ENCODE assay signal across 11 mouse cellular contexts in genomic region chr2:36269458-36269857, GRCm38 (mm10).
"Had no signal": no experiment of that assay in that cellular context is flagged by ENCODE, and none has a peak within 500 bp of the region (broad histone marks: within the 10 kb centered on the region; RNA-seq: fewer than 3 reads in every experiment).

No protein-coding gene starts in this region.

- H3K36me3 ChIP-seq: kidney, embryonic 15.5 days; limb, embryonic 15.5 days; liver, embryonic 12.5 days; lung, embryonic 15.5 days; neural tube, embryonic 13.5 days; stomach, embryonic 15.5 days had no signal

- H3K27ac ChIP-seq: kidney, embryonic 15.5 days; limb, embryonic 15.5 days; liver, embryonic 12.5 days; lung, embryonic 15.5 days; neural tube, embryonic 13.5 days; stomach, embryonic 15.5 days had no signal

- H3K9me3 ChIP-seq: kidney, embryonic 15.5 days; limb, embryonic 15.5 days; liver, embryonic 12.5 days; lung, embryonic 15.5 days; neural tube, embryonic 13.5 days; stomach, embryonic 15.5 days had no signal

- H3K4me1 ChIP-seq: kidney, embryonic 15.5 days; limb, embryonic 15.5 days; liver, embryonic 12.5 days; neural tube, embryonic 13.5 days; stomach, embryonic 15.5 days had no signal

- DNase-seq: kidney, adult 2 months; kidney, postnatal 14 days; retina, postnatal 1 day; right cerebral cortex, postnatal 4 days had no signal

- ATAC-seq: intestine, embryonic 16.5 days; liver, embryonic 12.5 days had no signal

- H3K27me3 ChIP-seq: limb, embryonic 15.5 days; liver, embryonic 12.5 days; lung, embryonic 15.5 days; neural tube, embryonic 13.5 days; stomach, embryonic 15.5 days had no signal

- H3K9ac ChIP-seq: kidney, embryonic 15.5 days; limb, embryonic 15.5 days; liver, embryonic 12.5 days; lung, embryonic 15.5 days; neural tube, embryonic 13.5 days; stomach, embryonic 15.5 days had no signal

- H3K4me2 ChIP-seq: kidney, embryonic 15.5 days; limb, embryonic 15.5 days; liver, embryonic 12.5 days; lung, embryonic 15.5 days; neural tube, embryonic 13.5 days; stomach, embryonic 15.5 days had no signal

- H3K4me3 ChIP-seq: kidney, embryonic 15.5 days; limb, embryonic 15.5 days; liver, embryonic 12.5 days; lung, embryonic 15.5 days; neural tube, embryonic 13.5 days; stomach, embryonic 15.5 days had no signal
